Mouse (Mus musculus) testis, adult 2 months (tissue): ENCODE measurements at regions not wholly inside any gene's neighbourhood (a gene's known extent, or its start where the extent isn't known, plus 50 kb on each side); places are given as distances from the start of the nearest gene placed in this dataset.

Experiments
- H3K27ac ChIP-seq: fragments of 200-500 bp; 2 replicates; pipeline ENCODE4 v1.5.1; 2012; ENCODE audit warnings: low read depth, low read length; ENCODE audit not compliant: control insufficient read depth, insufficient read depth
- H3K27me3 ChIP-seq: fragments of 200-500 bp; 2 replicates; pipeline ENCODE4 v1.6.1; 2012; ENCODE audit warnings: mild to moderate bottlenecking, low read length, moderate library complexity; ENCODE audit not compliant: control insufficient read depth, insufficient read depth
- H3K36me3 ChIP-seq: fragments of 200-500 bp; 2 replicates; pipeline ENCODE4 v1.6.1; 2012; ENCODE audit warnings: mild to moderate bottlenecking, low read length; ENCODE audit not compliant: control insufficient read depth, insufficient read depth
- H3K4me1 ChIP-seq: fragments of 200-500 bp; 2 replicates; pipeline ENCODE4 v1.6.1; 2012; ENCODE audit warnings: low read length; ENCODE audit not compliant: control insufficient read depth, insufficient read depth
- H3K4me3 ChIP-seq: fragments of 200-500 bp; 2 replicates; pipeline ENCODE4 v1.5.1; 2012; ENCODE audit warnings: low read depth, mild to moderate bottlenecking, low read length, moderate library complexity, mixed read lengths; ENCODE audit not compliant: control insufficient read depth
- CTCF ChIP-seq: fragments of 200-500 bp; IDR thresholded peaks from 2 replicates; pipeline ENCODE4 v1.5.1; 2012; ENCODE audit warnings: low read depth, mild to moderate bottlenecking, inconsistent platforms, low read length, moderate library complexity; ENCODE audit not compliant: control insufficient read depth, insufficient read depth, insufficient replicate concordance
- POLR2A ChIP-seq: fragments of 200-500 bp; IDR thresholded peaks from 2 replicates; pipeline ENCODE4 v1.6.1; 2012; ENCODE audit warnings: low read depth, mild to moderate bottlenecking, inconsistent platforms, low read length, moderate library complexity; ENCODE audit not compliant: control insufficient read depth

DNA sequence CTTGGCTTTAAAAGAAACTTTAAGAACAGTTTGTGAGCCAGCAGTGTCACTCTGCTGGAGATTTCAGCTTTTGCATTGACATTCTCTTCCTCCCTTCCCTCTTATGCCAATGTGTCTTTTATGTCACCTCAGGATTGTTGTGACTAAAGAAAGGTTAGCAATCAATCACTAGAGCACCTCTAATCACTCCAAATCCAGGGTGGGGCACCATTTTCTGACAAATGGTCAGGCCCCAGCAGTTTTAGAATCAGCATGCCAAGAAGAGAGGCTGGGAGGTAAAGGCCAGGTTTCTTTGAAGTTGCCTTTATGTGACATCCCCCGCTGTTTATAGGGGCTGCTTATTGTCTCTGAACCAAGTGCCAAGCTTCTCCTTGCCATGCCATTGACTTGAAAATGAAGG lies 98.4 kb upstream of the 1700020N01Rik start:
- H3K36me3 ChIP-seq, result no peaks in the 10 kb centered on the region
- H3K27ac ChIP-seq, result no peak overlapping the region
- TF ChIP-seq POLR2A (no peak), CTCF (no peak)
- no peaks in the 10 kb centered on the region for H3K4me1 ChIP-seq
- H3K27me3 ChIP-seq, result no peaks in the 10 kb centered on the region
- no peak overlapping the region for H3K4me3 ChIP-seq

DNA sequence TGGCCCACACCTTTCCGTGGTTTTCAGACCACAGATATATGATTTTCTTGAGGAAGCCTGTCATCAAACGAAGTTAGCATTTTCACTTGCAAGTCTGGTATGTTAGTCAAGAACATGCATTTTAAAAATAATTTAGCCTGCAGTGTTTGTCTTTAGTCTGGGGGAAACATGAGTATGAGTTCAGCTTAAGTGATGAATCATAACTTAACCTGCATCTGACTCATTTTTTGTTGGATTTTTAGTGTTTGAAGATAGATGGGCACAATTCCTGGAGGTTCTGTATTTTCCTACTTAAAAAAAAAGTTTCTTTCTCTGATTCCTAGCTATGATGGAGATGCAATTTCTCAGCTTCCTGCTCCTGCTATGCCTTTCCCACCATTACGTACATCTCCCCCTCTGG lies 95.8 kb upstream of the 1700020N01Rik start:
- no peaks in the 10 kb centered on the region for H3K36me3 ChIP-seq
- H3K4me3 ChIP-seq, result no peak overlapping the region
- no peaks in the 10 kb centered on the region for H3K4me1 ChIP-seq
- H3K27ac ChIP-seq, result no peak overlapping the region
- H3K27me3 ChIP-seq, result no peaks in the 10 kb centered on the region
- no peak for TF ChIP-seq POLR2A

DNA sequence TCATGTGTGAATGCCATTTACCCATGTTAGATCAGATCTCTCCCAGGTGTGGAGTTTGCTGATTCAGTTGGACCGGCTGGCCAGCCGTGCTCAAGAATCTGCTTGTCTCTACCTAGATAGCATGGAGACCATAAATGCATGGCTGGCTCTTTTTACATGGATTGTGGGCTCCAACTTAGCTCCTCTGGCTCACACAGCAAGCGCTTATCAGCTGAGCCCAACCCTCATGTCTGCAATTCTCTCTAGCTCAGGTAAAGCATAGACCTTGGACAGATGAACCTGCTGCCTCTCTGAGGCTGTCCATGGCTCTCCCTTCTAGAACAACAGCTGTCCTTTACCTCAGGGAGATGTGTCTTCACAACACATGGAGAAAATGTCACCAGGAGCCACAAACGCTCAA lies 94.8 kb upstream of the 1700020N01Rik start:
- no peaks in the 10 kb centered on the region for H3K4me1 ChIP-seq
- no peaks in the 10 kb centered on the region for H3K36me3 ChIP-seq
- H3K27ac ChIP-seq, result no peak overlapping the region
- TF ChIP-seq POLR2A, result no peak
- no peak for TF ChIP-seq CTCF
- no peaks in the 10 kb centered on the region for H3K27me3 ChIP-seq
- no peak overlapping the region for H3K4me3 ChIP-seq

- Histone ChIP-seq H3K27ac (no peak overlapping the region), H3K4me1 (no peaks in the 10 kb centered on the region), H3K27me3 (no peaks in the 10 kb centered on the region), H3K4me3 (no peak overlapping the region), H3K36me3 (no peaks in the 10 kb centered on the region)
- TF ChIP-seq CTCF, result no peak
- TF ChIP-seq POLR2A, result no peak
Measured at GRCm38 (mm10) chr10:21501658-21502057, 91.3 kb upstream of the 1700020N01Rik start.

DNA sequence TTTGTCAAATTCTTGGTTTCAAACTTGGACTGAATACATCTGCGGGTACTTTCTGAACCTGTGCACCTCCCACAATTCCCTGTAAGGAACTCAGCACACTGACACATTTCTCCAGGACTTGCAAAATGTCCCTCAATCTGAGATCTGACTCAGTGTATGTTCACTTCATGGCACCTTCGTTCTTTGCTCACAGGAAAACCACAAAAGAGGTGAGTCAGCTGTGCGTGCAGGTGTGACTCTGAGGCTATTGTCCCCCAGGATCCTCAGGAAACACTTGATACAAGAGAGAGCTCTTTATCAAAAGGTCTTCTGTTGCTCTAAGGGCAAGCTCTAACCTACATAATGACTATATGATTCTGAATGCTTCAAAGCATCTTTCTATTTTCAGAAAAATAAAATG lies 88.5 kb upstream of the 1700020N01Rik start:
- Histone ChIP-seq H3K36me3 (no peaks in the 10 kb centered on the region), H3K27me3 (no peaks in the 10 kb centered on the region), H3K27ac (no peak overlapping the region), H3K4me1 (no peaks in the 10 kb centered on the region), H3K4me3 (no peak overlapping the region)
- TF ChIP-seq POLR2A, result no peak
- TF ChIP-seq CTCF, result no peak

DNA sequence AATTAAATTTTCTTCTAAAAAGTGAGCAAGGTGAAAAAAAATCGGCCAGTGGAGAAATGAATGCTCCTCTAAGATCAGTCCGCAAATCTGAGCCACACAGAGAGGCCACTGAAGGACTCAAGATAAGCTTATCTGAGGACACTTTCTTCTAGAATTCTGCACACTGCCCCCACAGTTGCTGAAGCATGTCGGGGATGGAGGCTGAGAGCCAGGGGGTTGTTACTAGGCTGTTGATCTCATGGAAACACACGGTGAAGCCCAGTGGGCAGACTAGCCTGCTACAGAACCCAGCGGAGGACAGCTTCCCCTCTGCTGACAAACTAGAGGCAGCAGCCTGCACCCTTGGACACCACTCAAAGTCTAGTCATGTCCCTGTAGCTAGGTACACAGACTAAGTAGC lies 81.6 kb upstream of the 1700020N01Rik start:
- H3K36me3 ChIP-seq, result no peaks in the 10 kb centered on the region
- no peaks in the 10 kb centered on the region for H3K27me3 ChIP-seq
- H3K4me1 ChIP-seq, result no peaks in the 10 kb centered on the region; the same call in 1 of the 2 replicates
- H3K4me3 ChIP-seq, result no peak overlapping the region
- H3K27ac ChIP-seq, result peak overlapping the region; percentile 32
- TF ChIP-seq POLR2A, result no peak
- TF ChIP-seq CTCF, result no peak

DNA sequence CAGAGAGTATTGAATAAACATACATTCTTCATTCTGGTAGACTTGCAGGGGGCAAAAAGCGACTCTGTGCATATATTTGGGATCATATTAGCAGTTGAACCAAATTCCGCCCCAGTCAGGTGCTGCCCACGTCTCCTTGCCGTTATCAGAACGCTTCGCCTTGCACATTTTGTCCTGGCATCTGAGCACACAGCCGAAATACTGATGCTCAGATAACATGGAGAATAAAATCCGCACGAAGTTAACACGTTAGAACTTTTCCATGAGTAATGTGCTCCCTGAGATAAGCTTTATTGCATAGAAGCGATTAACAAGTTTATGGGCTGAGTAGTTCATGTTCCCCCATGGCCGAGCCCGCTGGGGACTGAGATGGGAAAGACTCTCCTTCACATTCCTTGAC lies 80.5 kb upstream of the 1700020N01Rik start:
- no peak overlapping the region; the same call in 1 of the 2 replicates for H3K27ac ChIP-seq
- no peaks in the 10 kb centered on the region; the same call in 1 of the 2 replicates for H3K4me1 ChIP-seq
- no peak for TF ChIP-seq POLR2A
- no peak for TF ChIP-seq CTCF
- no peaks in the 10 kb centered on the region for H3K36me3 ChIP-seq
- no peaks in the 10 kb centered on the region for H3K27me3 ChIP-seq
- no peak overlapping the region for H3K4me3 ChIP-seq

DNA sequence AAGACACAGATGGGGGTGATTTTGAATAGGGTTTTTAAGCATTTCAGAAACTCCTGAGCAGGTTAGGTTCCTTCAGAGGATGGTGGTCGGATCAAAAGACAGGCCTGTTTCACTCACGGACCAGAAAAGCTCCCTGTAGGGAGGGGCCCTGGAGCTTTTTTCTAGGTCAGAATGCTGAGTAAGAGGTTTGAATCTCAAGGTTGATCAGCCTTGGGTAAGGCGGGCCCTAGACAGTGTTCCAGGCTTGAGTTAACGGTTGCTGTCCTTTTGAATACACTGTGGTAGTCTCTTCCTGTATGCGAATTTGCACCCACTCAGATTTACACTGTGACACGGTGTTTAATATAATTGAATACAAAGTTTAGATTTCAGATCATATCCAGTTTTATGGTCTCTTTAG lies 75.2 kb upstream of the 1700020N01Rik start:
- Histone ChIP-seq H3K4me3 (no peak overlapping the region), H3K4me1 (no peaks in the 10 kb centered on the region), H3K27me3 (no peaks in the 10 kb centered on the region), H3K36me3 (no peaks in the 10 kb centered on the region), H3K27ac (no peak overlapping the region)
- TF ChIP-seq CTCF (no peak), POLR2A (no peak)
